Comparison of ENCODE assay signal across 23 mouse cellular contexts in the genomic region with DNA sequence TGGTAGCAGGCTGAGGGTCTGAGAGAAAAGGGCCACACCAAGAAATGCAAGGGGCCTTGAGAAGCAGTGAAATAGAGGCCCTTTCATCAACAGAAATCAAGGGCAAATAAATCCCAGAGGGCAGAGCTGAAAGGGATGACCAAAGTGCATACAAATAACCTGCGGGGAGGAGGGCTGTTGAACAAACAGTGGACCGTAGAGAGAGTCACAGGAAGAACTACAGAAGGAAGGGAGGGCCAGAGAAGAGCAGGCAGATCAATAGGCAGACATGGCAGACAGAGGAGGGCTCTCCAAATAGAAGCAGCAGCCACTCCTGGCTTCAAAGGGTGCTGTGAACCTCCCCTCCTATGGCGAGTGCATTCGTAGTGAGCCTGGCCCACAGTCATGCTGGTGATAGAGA.
"Had no signal": no experiment of that assay in that cellular context is flagged by ENCODE, and none has a peak within 500 bp of the region (broad histone marks: within the 10 kb centered on the region; RNA-seq: fewer than 3 reads in every experiment).

No protein-coding gene starts in this region.

- H3K36me3 ChIP-seq: kidney, embryonic 15.5 days; limb, embryonic 13.5 days; lung, embryonic 15.5 days; midbrain, embryonic 10.5 days; midbrain, embryonic 13.5 days; neural tube, embryonic 13.5 days had no signal

- H3K4me3 ChIP-seq: kidney, embryonic 15.5 days; limb, embryonic 13.5 days; lung, embryonic 15.5 days; megakaryocyte, embryonic 14.5 days; midbrain, embryonic 10.5 days; midbrain, embryonic 13.5 days; myocyte; neural tube, embryonic 13.5 days had no signal

- H3K9ac ChIP-seq: kidney, embryonic 15.5 days; limb, embryonic 13.5 days; lung, embryonic 15.5 days; midbrain, embryonic 13.5 days; neural tube, embryonic 13.5 days had no signal

- H3K27me3 ChIP-seq: kidney, embryonic 15.5 days; limb, embryonic 13.5 days; lung, embryonic 15.5 days; midbrain, embryonic 13.5 days; neural tube, embryonic 13.5 days had no signal

- H3K4me2 ChIP-seq: kidney, embryonic 15.5 days; limb, embryonic 13.5 days; lung, embryonic 15.5 days; midbrain, embryonic 13.5 days; neural tube, embryonic 13.5 days had no signal

- ATAC-seq: hindbrain, postnatal 0 days; inflammation-experienced regulatory T-cells, adult 6 months; midbrain, embryonic 13.5 days; midbrain, embryonic 16.5 days had no signal

- DNase-seq: kidney, adult 8-10 months; kidney, postnatal 10 days; kidney, postnatal 36 days; left cerebral cortex, postnatal 4 days; lung, adult 18-20 months; lung, postnatal 10 days; lung, postnatal 36 days; retina, postnatal 1 day; right cerebral cortex, postnatal 25 days; thymus, adult 2 months; thymus, postnatal 14 days; thymus, postnatal 4 days had no signal

- H3K9me3 ChIP-seq: kidney, embryonic 15.5 days; limb, embryonic 13.5 days; lung, embryonic 15.5 days; megakaryocyte, embryonic 14.5 days; midbrain, embryonic 10.5 days; midbrain, embryonic 13.5 days; neural tube, embryonic 13.5 days had no signal

- H3K27ac ChIP-seq: hindbrain, postnatal 0 days; kidney, embryonic 15.5 days; limb, embryonic 13.5 days; lung, embryonic 15.5 days; midbrain, embryonic 10.5 days; midbrain, embryonic 13.5 days; neural tube, embryonic 13.5 days had no signal

- H3K4me1 ChIP-seq: limb, embryonic 13.5 days; midbrain, embryonic 13.5 days; neural tube, embryonic 13.5 days had no signal
